Mouse (Mus musculus): ENCODE measurements around the gene Zfp872.
"Not testable (repeated sequence)": the region's sequence is repeated elsewhere in the genome, so short reads cannot be mapped to it uniquely, and the experiment has no call there.

Gene Zfp872

GRCm38 (mm10) chr9:22188025-22188611 is at the start of gene Zfp872:
TSS of gene Zfp872 (plus strand) at chr9:22188090.
- DNase-seq (ENCODE audit: inconsistent ontology term), result peak; percentile 68

- DNase-seq (ENCODE audit: inconsistent ontology term), result peak; percentile 11
Measured at GRCm38 (mm10) chr9:22138480-22138879, 49.4 kb upstream of the Zfp872 start.

- DNase-seq (ENCODE audit: inconsistent ontology term), result no peak
Measured at GRCm38 (mm10) chr9:22139746-22140145, 48.1 kb upstream of the Zfp872 start.

GRCm38 (mm10) chr9:22143108-22144037 is 44.5 kb upstream of the Zfp872 start:
- DNase-seq (ENCODE audit: inconsistent ontology term), result peak; percentile 68

GRCm38 (mm10) chr9:22144304-22144965 is 43.5 kb upstream of the Zfp872 start:
- no peak for DNase-seq (ENCODE audit: inconsistent ontology term)

GRCm38 (mm10) chr9:22149426-22150248 is 38.3 kb upstream of the Zfp872 start:
- no peak for DNase-seq (ENCODE audit: inconsistent ontology term)

- DNase-seq (ENCODE audit: inconsistent ontology term), result not testable (repeated sequence)
Measured at GRCm38 (mm10) chr9:22150249-22150693, 37.6 kb upstream of the Zfp872 start.

GRCm38 (mm10) chr9:22150946-22151345 is 36.9 kb upstream of the Zfp872 start:
- no peak for DNase-seq (ENCODE audit: inconsistent ontology term)

GRCm38 (mm10) chr9:22153810-22154209 is 34.1 kb upstream of the Zfp872 start:
- no peak for DNase-seq (ENCODE audit: inconsistent ontology term)

- DNase-seq (ENCODE audit: inconsistent ontology term), result peak; percentile 45
Measured at GRCm38 (mm10) chr9:22155614-22156013, 32.3 kb upstream of the Zfp872 start.

GRCm38 (mm10) chr9:22156497-22157245 is 31.2 kb upstream of the Zfp872 start, which contains the start of gene Pigyl:
TSS of gene Pigyl (plus strand) at chr9:22156846.
- peak; percentile 99 for DNase-seq (ENCODE audit: inconsistent ontology term)

- no peak for DNase-seq (ENCODE audit: inconsistent ontology term)
Measured at GRCm38 (mm10) chr9:22157516-22158265, 30.2 kb upstream of the Zfp872 start.

- DNase-seq (ENCODE audit: inconsistent ontology term), result no peak
Measured at GRCm38 (mm10) chr9:22161299-22161698, 26.6 kb upstream of the Zfp872 start.

- DNase-seq (ENCODE audit: inconsistent ontology term), result no peak
Measured at GRCm38 (mm10) chr9:22162305-22162704, 25.6 kb upstream of the Zfp872 start.

- DNase-seq (ENCODE audit: inconsistent ontology term), result no peak
Measured at GRCm38 (mm10) chr9:22162912-22163311, 25.0 kb upstream of the Zfp872 start.

- peak; percentile 72 for DNase-seq (ENCODE audit: inconsistent ontology term)
Measured at GRCm38 (mm10) chr9:22164711-22165668, 22.9 kb upstream of the Zfp872 start.

- no peak for DNase-seq (ENCODE audit: inconsistent ontology term)
Measured at GRCm38 (mm10) chr9:22165964-22166363, 21.9 kb upstream of the Zfp872 start.

- DNase-seq (ENCODE audit: inconsistent ontology term), result no peak
Measured at GRCm38 (mm10) chr9:22166686-22167085, 21.2 kb upstream of the Zfp872 start.

- DNase-seq (ENCODE audit: inconsistent ontology term), result no peak
Measured at GRCm38 (mm10) chr9:22167751-22168150, 20.1 kb upstream of the Zfp872 start.

Measured in Muller cell, postnatal 12 days (primary cell).